ENCODE assay signal across 10 mouse cellular contexts in the genomic region with DNA sequence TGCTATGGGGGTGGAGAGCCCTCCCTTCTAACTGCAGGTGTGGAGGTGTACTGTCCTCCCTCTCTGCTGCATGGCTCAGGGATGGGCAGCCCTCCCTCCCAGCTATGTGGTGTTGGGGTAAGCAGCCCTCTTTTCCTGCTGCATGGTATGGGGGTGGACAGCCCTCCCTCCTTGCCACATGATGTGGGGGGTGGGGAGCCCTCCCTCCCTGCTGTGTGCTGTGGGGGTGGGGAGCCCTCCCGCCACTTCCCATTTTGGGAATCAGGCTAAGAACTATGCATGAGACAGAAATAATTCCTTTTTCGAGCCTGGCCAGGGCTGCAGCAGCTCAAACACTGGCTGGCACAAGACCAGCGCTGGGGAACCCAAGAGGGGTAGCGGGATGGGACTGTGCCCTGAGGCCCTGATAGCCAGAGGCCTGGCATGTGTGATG. TPM values are rescaled to one million over a fixed set of nuclear protein-coding genes. Genes with fewer than 3 reads are reported as not detected.
DNase-seq lines count a peak whose midpoint lies in the region; ATAC-seq and TF ChIP-seq lines count a peak whose summit lies in the region.
"Had no signal": no experiment of that assay in that cellular context is flagged by ENCODE, and none has a peak within 500 bp of the region (broad histone marks: within the 10 kb centered on the region; RNA-seq: fewer than 3 reads in every experiment).

No protein-coding gene starts in this region.

- H3K9me3 ChIP-seq in kidney, embryonic 14.5 days (ENCODE audit: control insufficient read depth, low read length), result 0 out of 2 replicates have a peak, but pooled peaks cover 5% of the 10 kb centered on the region
- H3K9me3 ChIP-seq in embryonic facial prominence, embryonic 10.5 days, result no peaks in the 10 kb centered on the region
- H3K9me3 ChIP-seq: midbrain, embryonic 12.5 days had no signal

- no peak overlapping the region for H3K4me2 ChIP-seq in kidney, embryonic 14.5 days (replicated peaks; ENCODE audit: low read depth, low read length)
- H3K4me2 ChIP-seq: midbrain, embryonic 12.5 days had no signal

- H3K36me3 ChIP-seq in kidney, embryonic 14.5 days (ENCODE audit: control insufficient read depth, insufficient read depth, low read length), result no peaks in the 10 kb centered on the region
- H3K36me3 ChIP-seq in embryonic facial prominence, embryonic 10.5 days (replicated peaks), result no peaks in the 10 kb centered on the region
- H3K36me3 ChIP-seq: midbrain, embryonic 12.5 days had no signal

- peak; percentile 41; the same call in 1 of the 2 replicates for ATAC-seq in kidney, embryonic 14.5 days (ENCODE audit: low FRiP score, low TSS enrichment)
- peak; percentile 30 to 33; a peak in 1 of 4 replicates for ATAC-seq in hematopoietic stem cell, adult 5-6 weeks (replicated peaks in 1 of 2; ENCODE audit: insufficient read depth in 1 of 2, low FRiP score in 2 of 2, low TSS enrichment in 1 of 2, low read depth in 1 of 2, poor library complexity in 2 of 2, severe bottlenecking in 2 of 2)

- 0 out of 2 replicates have a peak, but pooled peaks cover 10% of the 10 kb centered on the region for H3K4me1 ChIP-seq in kidney, embryonic 14.5 days (ENCODE audit: control insufficient read depth, insufficient read depth, low read length)
- H3K4me1 ChIP-seq in embryonic facial prominence, embryonic 10.5 days, result peaks cover 20% of the 10 kb centered on the region
- peaks cover 43% of the 10 kb centered on the region for H3K4me1 ChIP-seq in olfactory bulb, adult 2 months (ENCODE audit: control insufficient read depth, insufficient read depth, low read length)

- no peak for TF ChIP-seq CTCF in olfactory bulb, adult 2 months (IDR thresholded peaks at IDR 0.05; ENCODE audit: insufficient read depth, low read depth, low read length)

- 62% methylated on average over 4 of the region's 4 CpGs for WGBS in kidney, embryonic 14.5 days
- WGBS in embryonic facial prominence, embryonic 10.5 days, result 58% methylated on average over 4 of the region's 4 CpGs
- WGBS in olfactory bulb, adult 2 months, result 5% methylated on average over 4 of the region's 4 CpGs

- DNase-seq in kidney, postnatal 36 days, result no peak
- DNase-seq in embryonic facial prominence, embryonic 10.5 days (ENCODE audit: low spot score), result no peak
- no peak for DNase-seq in cerebellum, adult 9-10 months
- no peak for DNase-seq in embryo, embryonic 10.5 days (ENCODE audit: low spot score)
- no peak for DNase-seq in retina, embryonic 14.5 days (ENCODE audit: low spot score)
- DNase-seq: gastrocnemius, postnatal 36 days had no signal

- H3K9ac ChIP-seq in kidney, embryonic 14.5 days (ENCODE audit: low read depth, low read length), result no peak overlapping the region
- H3K9ac ChIP-seq: midbrain, embryonic 12.5 days had no signal

- H3K27me3 ChIP-seq in kidney, embryonic 14.5 days (ENCODE audit: control insufficient read depth, insufficient read depth, low read length), result no peaks in the 10 kb centered on the region
- H3K27me3 ChIP-seq in embryonic facial prominence, embryonic 10.5 days (replicated peaks; ENCODE audit: low read depth, poor library complexity, severe bottlenecking), result 0 out of 2 replicates have a peak, but pooled peaks cover 5% of the 10 kb centered on the region
- H3K27me3 ChIP-seq: midbrain, embryonic 12.5 days had no signal

- H3K4me3 ChIP-seq in kidney, embryonic 14.5 days (ENCODE audit: low read length), result no peak overlapping the region
- H3K4me3 ChIP-seq in embryonic facial prominence, embryonic 10.5 days, result no peak overlapping the region
- no peak overlapping the region for H3K4me3 ChIP-seq in olfactory bulb, adult 2 months (ENCODE audit: insufficient read depth, low read depth, low read length)
- H3K4me3 ChIP-seq: midbrain, embryonic 12.5 days had no signal

- TF ChIP-seq POLR2A in olfactory bulb, adult 2 months (IDR thresholded peaks at IDR 0.05; ENCODE audit: insufficient read depth, low read depth, low read length), result no peak

- no peak overlapping the region for H3K27ac ChIP-seq in kidney, embryonic 14.5 days (ENCODE audit: low read depth, low read length)
- peak overlapping the region; percentile 51; the same call in 1 of the 2 replicates for H3K27ac ChIP-seq in embryonic facial prominence, embryonic 10.5 days (replicated peaks)
- peak overlapping the region; percentile 92 for H3K27ac ChIP-seq in olfactory bulb, adult 2 months (ENCODE audit: insufficient read depth, low read depth, low read length)
- H3K27ac ChIP-seq: midbrain, embryonic 12.5 days had no signal

RNA-seq across cellular contexts. Expression of a gene that starts 34.4 kb away (rescaled TPM):
- 1.5 and 1.7 TPM in 2 replicates for polyA plus RNA-seq in kidney, embryonic 14.5 days (2014; fragmentation: Nextera tagmentation; extraction: Ambion mirVana)
- 0.40 and 0.52 TPM in 2 replicates for polyA plus RNA-seq in embryonic facial prominence, embryonic 10.5 days (2016; fragmentation: Nextera tagmentation; extraction: Ambion mirVana)
- 1.4 and 2.6 TPM in 2 replicates for total RNA-seq in hematopoietic stem cell, adult 5-6 weeks (2017)
- polyA plus RNA-seq in olfactory bulb, adult 2 months (2012; ENCODE audit: insufficient read depth, insufficient read length, low replicate concordance, missing spikeins), result 145 TPM in 1 of 2 replicates, not detected in the other

Comparison
In these comparisons a context has a peak if more than half of its experiments do, and no peak if none do; other contexts are left out.
1. RNA of a gene that starts 34.4 kb away (polyA plus RNA-seq): 145 TPM in olfactory bulb, adult 2 months; 1.5 to 1.7 TPM in kidney, embryonic 14.5 days and 0.40 to 0.52 TPM in embryonic facial prominence, embryonic 10.5 days; every median in the first group is over 10 times any median in the second.